Mouse (Mus musculus): ENCODE results near the gene Zbp1.

Zbp1 gene

GRCm38 (mm10) chr2:173175703-173176102, 43.0 kb downstream of the Zbp1 start:
- no peak for DNase-seq

- peak in 1 of 2 experiments; percentile 25 for DNase-seq
Measured at GRCm38 (mm10) chr2:173174569-173174968, 44.2 kb downstream of the Zbp1 start.

DNA sequence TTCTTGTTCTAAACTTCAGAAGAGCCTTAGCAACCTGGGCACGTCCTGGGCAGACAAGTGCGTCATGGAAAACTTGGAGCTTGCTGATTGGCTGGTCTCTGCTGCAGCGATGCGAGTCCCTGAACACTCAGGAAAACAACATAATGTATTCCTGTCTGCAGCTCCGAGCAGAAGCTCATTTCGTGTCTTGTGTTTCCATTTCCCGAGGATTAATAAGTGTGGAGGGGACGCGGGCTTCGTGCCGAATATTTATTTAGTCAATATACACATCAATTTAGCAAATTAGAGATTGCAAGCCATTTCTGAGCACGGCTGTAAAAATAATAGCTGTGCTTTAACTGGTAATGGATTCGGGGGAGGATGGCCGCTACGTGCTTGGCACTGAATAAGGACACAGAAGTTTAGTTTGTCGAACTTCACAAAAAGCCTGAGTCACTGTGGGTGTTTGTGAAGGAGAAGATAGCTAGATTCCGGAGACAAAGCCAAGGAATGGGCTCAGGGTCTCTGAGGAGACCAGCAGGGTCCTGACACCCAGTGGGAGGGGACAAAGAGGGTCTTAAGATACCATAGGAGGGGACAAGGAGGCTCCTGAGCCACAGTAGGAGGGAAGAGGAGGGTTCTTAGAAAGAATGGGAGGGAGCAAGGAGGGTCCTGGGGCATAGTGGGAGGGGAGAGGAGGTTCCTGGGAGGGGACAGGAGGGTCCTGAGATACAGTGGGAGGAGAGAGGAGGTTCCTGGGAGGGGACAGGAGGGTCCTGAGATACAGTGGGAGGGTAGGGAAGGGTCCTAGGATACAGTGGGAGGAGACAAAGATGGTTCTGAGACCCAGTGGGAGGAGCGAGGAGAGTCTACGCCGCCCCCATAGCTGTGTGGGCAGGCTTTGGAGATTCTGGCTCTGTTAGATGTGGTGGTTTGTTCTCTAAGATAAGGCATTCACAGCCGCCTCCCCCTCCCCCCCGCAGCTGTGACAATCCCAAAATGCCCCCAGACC, 44.9 kb downstream of the Zbp1 start:
- peak; percentile 66 to 80 for DNase-seq

GRCm38 (mm10) chr2:173173008-173173407, 45.7 kb downstream of the Zbp1 start:
- peak in 1 of 2 experiments; percentile 47 for DNase-seq

DNA sequence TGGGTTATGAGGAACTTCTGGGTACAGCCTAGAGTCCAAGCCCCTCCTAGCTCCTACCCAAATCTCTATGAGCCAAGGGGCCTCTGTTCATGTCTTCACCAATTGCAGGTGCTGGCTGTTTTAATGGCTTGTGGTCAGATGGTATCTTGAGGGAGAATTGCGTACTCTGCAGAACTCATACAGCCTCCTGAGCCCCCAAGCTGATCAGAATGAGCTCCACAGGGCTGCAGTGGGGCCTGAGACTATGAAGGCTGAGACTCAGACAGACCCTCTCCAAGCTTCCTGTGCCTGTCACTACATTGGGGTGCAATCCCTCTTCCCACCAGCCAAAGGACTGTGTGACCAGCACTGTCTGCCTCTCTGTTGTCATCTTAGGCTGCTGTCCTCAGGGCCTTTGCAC, 46.3 kb downstream of the Zbp1 start:
- no peak for DNase-seq

DNA sequence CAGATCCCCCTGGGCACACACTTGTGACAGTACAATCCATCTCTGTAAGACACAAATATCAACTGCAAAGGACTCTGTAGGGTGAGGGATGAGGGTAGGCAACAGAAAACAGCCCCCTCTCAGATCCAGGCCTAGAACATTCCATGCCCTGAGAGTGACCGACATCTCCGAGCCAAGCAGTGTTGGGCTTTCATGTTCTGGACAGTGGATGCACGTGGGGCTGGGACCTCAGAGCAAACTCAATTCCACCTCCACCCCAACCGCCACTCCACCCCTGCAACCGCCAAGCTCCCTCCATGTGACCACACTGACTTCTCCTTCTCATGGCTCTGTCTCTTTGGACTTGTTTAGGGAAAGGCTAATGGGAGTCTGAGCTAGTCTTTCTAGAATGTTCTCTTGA, 46.8 kb downstream of the Zbp1 start:
- peak; percentile 26 to 56 for DNase-seq

- peak; percentile 88 to 92 for DNase-seq
Measured at GRCm38 (mm10) chr2:173171470-173171869, 47.3 kb downstream of the Zbp1 start.

DNA sequence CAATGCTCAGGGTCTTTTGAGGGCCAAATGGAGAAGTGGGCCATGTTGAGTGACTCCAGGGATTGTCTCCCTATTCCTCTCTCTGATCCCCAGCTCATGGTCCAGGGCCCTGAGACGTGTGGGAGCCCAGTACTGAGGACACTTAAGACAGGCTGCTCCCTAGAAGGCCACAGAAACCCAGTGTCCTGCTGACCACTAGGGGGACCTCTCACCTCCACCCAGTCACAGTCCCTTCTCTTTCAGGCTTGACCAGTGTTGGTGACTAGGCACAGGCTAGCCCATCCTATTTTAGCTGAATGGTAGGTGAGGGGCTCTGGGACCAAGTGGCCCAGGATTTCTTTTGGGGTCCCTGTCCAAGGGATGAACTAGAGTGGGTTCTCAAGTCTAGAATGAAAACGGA, 48.0 kb downstream of the Zbp1 start:
- DNase-seq = peak; percentile 35 to 62

DNA sequence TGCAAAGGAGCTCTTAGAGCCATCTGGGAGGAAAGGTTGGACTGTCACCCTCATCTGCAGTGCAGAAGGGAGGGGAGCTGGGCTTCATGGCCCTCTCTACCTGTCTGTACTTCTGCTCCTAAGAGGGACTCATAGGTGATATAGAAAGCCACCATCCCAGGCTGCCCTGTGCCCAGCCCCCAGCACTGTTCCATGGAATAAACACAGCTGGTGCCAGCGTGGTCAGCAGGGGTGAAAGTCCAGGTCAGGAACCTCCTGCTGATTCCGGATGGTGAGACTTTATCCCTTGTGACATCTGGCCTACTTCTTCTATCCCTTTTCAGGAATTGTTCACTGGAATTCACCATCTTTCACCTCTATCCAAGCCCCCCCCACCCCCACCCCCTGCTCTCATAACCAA, 48.6 kb downstream of the Zbp1 start:
- DNase-seq = peak; percentile 52 to 70

DNA sequence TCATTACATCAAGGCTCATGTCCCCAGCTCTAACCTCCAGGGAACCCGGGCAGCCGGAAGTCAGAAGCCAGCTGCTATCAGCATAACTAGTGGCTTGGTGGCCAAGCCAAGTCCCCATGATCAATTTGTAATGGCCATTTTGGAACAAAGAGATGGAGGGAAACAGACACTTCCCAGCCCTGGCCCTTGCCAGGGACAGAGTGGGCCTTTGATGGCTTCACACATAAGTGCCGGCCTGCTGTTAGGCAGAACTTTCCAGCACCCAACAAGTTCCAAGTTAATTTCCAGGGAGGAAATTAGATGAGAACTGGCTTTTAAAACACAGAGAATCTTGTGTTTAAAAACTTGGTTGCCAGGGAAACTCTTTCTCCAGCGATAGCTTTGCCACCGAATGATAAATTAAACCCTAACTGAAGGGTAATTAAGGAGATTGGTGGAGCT, 50.3 kb downstream of the Zbp1 start:
- peak in 1 of 2 experiments; percentile 46 for DNase-seq

- DNase-seq = no peak
Measured at GRCm38 (mm10) chr2:173165357-173165756, 53.4 kb downstream of the Zbp1 start.

GRCm38 (mm10) chr2:173164946-173165345, 53.8 kb downstream of the Zbp1 start:
- peak in 1 of 2 experiments; percentile 7 for DNase-seq

- DNase-seq = peak; percentile 77 to 79
Measured at GRCm38 (mm10) chr2:173164358-173164757, 54.4 kb downstream of the Zbp1 start.

DNA sequence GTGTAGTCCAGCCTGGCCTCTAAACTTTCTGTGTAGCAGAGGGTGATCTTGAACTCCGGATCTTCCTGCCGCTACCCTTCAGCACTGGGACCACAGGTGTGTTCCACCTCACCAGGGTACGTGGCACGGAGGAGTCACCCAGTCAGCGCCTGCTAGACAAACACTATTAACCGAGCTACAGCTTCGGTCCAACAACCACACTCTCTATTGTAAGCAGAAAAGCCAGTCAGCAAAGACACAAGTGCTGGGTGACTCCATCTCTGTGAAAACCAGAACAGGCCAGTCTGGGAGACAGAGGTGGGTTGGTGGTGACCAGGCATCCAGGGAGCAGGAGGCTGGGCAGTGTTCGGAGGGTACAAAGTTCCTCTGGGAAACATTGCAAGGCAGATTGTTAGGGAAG, 55.3 kb downstream of the Zbp1 start:
- peak; percentile 40 to 60 for DNase-seq

GRCm38 (mm10) chr2:173159354-173160311, 59.1 kb downstream of the Zbp1 start:
- DNase-seq = peak; percentile 74 to 86

DNA sequence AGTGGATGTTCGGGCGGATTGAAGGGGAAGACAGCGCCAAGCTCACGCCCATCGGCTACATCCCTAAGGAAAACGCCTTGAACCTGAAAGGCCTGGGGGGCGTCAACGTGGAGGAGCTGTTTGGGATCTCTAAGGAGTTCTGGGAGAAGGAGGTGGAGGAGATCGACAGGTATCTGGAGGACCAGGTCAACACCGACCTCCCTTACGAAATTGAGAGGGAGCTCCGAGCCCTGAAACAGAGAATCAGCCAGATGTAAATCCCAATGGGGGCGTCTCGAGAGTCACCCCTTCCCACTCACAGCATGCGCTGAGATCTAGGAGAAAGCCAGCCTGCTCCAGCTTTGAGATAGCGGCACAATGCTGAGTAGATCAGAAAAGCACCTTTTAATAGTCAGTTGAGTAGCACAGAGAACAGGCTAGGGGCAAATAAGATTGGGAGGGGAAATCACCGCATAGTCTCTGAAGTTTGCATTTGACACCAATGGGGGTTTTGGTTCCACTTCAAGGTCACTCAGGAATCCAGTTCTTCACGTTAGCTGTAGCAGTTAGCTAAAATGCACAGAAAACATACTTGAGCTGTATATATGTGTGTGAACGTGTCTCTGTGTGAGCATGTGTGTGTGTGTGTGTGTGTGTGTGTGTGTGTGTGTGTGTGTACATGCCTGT, 60.2 kb downstream of the Zbp1 start:
- DNase-seq = no peak

DNA sequence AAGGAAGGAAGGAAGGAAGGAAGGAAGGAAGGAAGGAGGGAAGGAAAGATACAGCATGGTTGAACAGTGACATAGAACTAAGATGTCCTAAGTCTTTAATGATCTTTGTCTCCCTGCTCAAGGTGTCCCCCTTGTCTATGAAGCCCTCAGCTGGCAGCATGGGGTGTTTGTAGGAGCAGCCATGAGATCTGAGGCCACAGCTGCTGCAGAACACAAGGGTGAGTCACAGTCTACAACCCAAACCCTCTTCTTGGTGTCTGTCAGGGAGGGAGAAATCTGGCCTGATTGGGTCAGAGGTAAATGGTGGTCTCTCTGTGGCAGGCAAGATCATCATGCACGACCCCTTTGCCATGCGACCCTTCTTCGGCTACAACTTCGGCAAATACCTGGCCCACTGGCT, 60.9 kb downstream of the Zbp1 start:
- no peak for DNase-seq

- DNase-seq = no peak
Measured at GRCm38 (mm10) chr2:173157376-173157775, 61.3 kb downstream of the Zbp1 start.

DNA sequence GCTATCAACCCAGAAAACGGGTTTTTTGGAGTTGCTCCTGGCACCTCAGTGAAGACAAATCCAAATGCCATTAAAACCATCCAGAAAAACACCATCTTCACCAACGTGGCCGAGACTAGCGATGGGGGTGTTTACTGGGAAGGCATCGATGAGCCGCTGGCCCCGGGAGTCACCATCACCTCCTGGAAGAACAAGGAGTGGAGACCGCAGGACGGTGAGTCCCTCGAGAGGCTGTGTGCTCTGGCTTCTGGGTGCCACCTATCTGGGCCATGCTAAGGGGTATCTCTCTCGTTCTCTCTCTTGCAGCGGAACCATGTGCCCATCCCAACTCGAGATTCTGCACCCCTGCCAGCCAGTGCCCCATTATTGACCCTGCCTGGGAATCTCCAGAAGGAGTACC, 61.8 kb downstream of the Zbp1 start:
- no peak for DNase-seq
